Mouse (Mus musculus) lung, adult 2 months (tissue): ENCODE measurements around the gene Lamp1. TPM values are rescaled to one million over a fixed set of nuclear protein-coding genes. Genes with fewer than 3 reads are reported as not detected.

Experiments used
- DNase-seq: peaks from one replicate; pipeline ENCODE4 v3.0.0; 2022
- H3K4me1 ChIP-seq: fragments of 200-500 bp; 2 replicates; pipeline ENCODE4 v1.6.1; 2011; ENCODE audit warnings: low read length; ENCODE audit not compliant: control insufficient read depth, insufficient read depth
- H3K4me3 ChIP-seq: fragments of 200-500 bp; replicated peaks from 2 replicates; pipeline ENCODE3; 2011; ENCODE audit warnings: low read depth, mild to moderate bottlenecking, control low read depth, low read length; ENCODE audit errors: extremely low read depth
- CTCF ChIP-seq: fragments of 200-500 bp; IDR thresholded peaks from 2 replicates; pipeline ENCODE4 v1.5.1; 2011; ENCODE audit warnings: mild to moderate bottlenecking, low read length, control low read depth; ENCODE audit not compliant: insufficient read depth
- POLR2A ChIP-seq: fragments of 200-500 bp; IDR thresholded peaks from 2 replicates; pipeline ENCODE4 v1.6.1; 2011; ENCODE audit warnings: low read depth, mild to moderate bottlenecking, control low read depth, low read length, borderline replicate concordance; ENCODE audit errors: extremely low read depth
- WGBS: fragments of 180-500 bp; shearing (Covaris S2); methylation state at CpG from one replicate; pipeline ENCODE4 v1.1.7; 2018; 5-methylcytosine and 5-hydroxymethylcytosine counted together
- polyA plus RNA-seq: library from polyadenylated mRNA; depleted of rRNA; stranded (reverse); fragments of >200 nt; gene quantifications from 2 replicates; pipeline ENCODE4 v1.2.3, GENCODE M21; 2012

The Lamp1 gene
- polyA plus RNA-seq, 1 experiment, result 729 TPM

DNA sequence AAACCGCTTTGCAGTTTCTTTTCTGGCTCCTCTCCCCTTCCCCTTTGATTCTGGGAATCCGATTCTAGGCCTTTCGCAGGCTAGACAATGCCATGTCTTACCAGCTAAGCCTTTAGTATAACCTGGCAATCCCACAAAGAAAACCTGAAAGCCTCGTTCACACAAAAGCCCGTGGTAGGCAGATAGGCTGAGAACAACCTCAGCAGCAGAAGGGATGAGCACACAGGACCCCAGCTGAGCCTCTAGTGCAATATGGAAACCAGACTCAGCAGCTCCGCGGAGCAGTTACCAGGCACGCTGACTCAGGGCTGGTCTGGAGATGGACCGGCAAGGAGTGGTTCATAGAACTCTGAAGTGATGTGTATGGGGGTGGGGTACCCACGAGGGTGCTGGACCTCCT, 35.9 kb downstream of the Lamp1 start:
- no peak overlapping the region for H3K4me3 ChIP-seq
- TF ChIP-seq CTCF (no peak), POLR2A (no peak)
- DNase-seq, result no peak
- no peaks in the 10 kb centered on the region; the same call in none of the 2 replicates for H3K4me1 ChIP-seq
- WGBS, result 61% methylated on average over 10 of the region's 10 CpGs

DNA sequence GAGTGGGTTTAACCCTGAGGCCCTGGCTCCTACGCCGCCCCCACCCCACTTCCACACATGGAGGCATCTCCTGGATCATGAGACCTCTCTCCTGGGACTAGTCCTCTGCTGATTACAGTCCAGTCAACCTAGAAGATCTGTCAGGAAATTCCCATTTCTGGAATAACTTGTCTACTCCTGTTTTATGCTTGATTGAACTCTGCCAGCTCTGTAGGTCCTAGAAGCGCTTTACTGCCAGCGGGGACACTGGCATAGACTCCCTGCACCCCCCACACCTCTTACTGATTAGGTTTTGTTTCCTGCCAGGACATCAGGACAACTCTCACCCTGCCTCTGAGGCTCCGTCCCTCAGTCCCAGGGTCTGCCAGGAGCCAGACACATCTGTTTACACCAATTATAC, 38.5 kb downstream of the Lamp1 start:
- TF ChIP-seq CTCF, result no peak
- no peak for TF ChIP-seq POLR2A
- WGBS, result 92% methylated on average over 5 of the region's 5 CpGs
- Histone ChIP-seq H3K4me3 (no peak overlapping the region), H3K4me1 (no peaks in the 10 kb centered on the region; the same call in 1 of the 2 replicates)
- DNase-seq, result no peak

DNA sequence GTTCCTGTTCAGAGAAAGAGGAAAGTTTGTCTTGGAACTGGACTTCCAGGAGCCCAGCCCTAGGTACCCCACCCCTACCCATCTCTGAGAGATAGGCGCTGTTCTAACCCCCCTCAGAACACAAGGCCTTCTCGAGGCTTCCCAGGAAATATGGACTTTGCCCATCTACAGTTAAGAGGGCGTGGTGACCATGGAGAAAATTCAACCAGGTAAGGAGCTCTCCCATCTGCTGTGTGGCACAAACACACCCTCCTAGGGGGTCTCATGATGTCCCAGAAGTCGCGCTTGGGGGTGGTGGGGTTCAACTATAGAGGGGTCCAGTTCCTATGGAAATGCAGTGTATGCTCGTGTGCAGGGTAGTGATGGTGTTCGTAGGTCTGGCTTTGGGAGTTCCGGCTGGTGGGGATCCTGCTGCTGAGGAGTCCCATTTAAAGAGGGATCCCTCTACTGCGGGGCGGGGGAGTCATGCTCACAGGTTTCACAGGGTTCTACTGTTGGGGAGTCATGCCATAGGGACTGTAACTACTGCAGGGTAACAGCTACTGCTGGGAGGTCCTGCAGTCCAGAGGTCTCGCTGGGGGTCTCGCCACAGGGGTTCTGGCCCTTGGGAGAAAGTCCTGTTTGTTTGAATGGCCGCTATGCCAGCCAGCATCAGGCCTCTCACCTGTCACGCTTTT, 40.6 kb downstream of the Lamp1 start:
- Histone ChIP-seq H3K4me3 (peak overlapping the region; percentile 80), H3K4me1 (peaks cover 4% of the 10 kb centered on the region; the same call in 1 of the 2 replicates)
- no peak for DNase-seq
- 45% methylated on average over 14 of the region's 14 CpGs for WGBS
- TF ChIP-seq POLR2A, result no peak
- TF ChIP-seq CTCF, result no peak

DNA sequence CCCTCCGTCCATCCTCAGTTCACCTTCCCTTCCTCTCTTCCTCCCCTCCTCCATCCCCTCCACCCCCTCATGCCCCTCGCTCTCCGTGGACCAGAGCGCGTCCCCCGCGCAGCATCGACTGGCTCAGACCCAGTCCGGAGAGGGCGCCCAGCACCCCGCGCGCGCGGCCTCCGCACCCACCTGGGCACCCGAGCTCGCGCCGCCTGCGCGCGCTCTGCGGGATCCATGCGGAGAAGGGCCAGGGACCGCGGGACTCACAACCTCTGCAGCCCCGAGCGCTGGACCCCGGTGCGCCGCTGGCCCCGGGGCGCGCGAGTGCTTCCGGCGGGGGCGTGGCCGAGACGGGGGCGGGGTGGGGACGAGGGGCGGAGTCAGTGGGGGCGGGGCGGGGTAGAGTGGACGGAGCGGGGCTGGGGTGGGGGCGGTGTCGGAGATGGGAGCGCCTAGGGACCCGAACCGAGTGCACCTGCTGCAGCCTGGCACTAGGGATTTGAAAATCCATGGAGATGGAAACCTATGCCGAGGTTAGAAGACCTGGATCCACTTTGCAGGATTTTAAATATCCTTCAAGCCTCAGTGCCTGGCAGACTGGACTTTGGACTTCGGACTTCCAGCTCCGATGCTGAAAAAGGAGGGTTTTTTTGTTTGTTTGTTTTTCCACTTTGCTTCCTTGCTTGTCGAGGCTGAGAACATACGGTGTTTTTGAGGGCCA, 41.5 kb downstream of the Lamp1 start, which contains the start of gene Grtp1:
Grtp1 (minus strand) TSS at position 320 of the 712 bp plus-strand sequence.
- 2% methylated on average over 48 of the region's 58 CpGs for WGBS
- Histone ChIP-seq H3K4me1 (peaks cover 12% of the 10 kb centered on the region), H3K4me3 (peak within 1 kb of the TSS; percentile 80)
- TF ChIP-seq CTCF, result no peak
- no peak for TF ChIP-seq POLR2A
- DNase-seq, result peak; percentile 58

DNA sequence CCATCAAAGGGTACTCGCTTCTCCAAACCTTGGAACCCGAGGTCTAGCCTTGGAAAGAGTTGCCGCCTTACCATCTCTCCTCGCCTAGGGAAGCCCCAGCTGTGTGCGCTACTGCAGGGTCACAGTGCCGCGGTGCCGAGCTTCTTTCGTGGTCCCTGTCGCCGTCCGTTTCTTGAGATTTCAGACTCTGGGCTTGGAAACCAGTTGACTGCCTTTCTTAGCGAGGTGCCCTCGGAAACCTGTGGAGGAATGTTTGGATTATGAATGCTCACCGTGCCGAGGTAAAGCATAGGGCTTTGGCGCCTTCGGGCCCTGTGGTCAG, 42.0 kb downstream of the Lamp1 start:
- no peak for TF ChIP-seq CTCF
- TF ChIP-seq POLR2A, result no peak
- Histone ChIP-seq H3K4me1 (peaks cover 13% of the 10 kb centered on the region), H3K4me3 (peak overlapping the region; percentile 73)
- WGBS, result 2% methylated on average over 18 of the region's 18 CpGs
- no peak for DNase-seq

DNA sequence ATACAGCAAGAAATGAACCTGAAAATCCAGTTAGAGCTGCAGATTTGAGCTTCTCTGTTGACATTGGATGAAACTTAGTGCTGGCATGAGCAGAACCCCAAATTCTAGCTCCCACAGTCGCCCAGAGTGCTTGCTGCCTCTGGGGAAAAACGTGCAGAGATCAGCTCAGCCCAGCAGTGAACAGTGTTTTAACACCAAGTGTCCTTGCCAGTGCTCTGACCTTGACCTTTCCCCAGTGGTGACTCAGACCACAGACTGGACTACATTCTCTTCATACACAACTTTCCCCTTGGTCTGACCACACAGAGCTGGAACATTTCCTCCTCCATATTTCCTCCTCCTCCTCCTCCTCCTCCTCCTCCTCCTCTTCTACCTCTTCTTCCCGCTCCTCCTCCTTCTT, 43.1 kb downstream of the Lamp1 start:
- no peak for TF ChIP-seq POLR2A
- H3K4me3 ChIP-seq, result peak overlapping the region; percentile 31
- DNase-seq, result no peak
- H3K4me1 ChIP-seq, result peaks cover 13% of the 10 kb centered on the region
- 57% methylated on average over 3 of the region's 3 CpGs for WGBS

DNA sequence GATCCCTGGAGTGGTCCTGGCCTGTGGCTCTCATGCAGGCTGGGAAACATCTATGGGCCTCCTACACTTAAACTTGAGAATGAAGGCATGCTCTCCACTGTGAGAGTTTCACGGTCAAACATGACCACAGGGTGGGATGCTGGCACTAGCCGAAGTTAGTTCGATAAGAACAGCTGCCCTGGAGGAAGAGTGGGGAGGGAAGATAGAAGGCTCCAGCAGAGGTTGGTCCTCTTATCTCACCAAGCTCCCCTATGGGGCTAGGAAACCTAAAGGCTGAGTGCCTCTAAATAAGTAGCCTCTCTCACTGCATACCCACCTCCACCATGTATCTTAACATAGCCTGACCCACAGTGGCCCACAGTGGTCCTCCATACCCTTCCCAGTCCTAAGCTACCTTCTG, 43.8 kb downstream of the Lamp1 start:
- H3K4me3 ChIP-seq, result no peak overlapping the region
- WGBS, result 84% methylated on average over 3 of the region's 3 CpGs
- no peak for DNase-seq
- TF ChIP-seq CTCF, result no peak
- no peak for TF ChIP-seq POLR2A
- H3K4me1 ChIP-seq, result peaks cover 13% of the 10 kb centered on the region

DNA sequence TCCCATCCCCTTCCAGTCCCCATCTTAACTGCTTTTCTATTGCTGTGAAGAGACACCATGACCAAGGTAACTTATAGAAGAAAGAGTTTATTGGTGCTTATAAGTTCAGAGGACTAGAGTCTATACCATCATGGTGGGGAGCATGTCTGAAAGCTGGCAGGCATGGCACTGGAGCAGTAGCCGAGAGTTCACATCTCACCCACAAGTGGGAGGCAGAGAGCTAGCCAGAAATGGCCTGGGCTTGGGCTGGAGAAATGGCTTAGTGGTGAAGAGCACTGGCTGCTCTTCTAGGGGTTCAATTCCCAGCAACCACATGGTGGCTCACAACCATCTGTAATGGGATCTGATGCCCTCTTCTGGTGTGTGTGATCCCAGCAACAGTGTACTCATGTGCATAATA, 44.5 kb downstream of the Lamp1 start:
- H3K4me3 ChIP-seq, result no peak overlapping the region
- WGBS, result 75% methylated on average over 1 of the region's 1 CpGs
- H3K4me1 ChIP-seq, result peaks cover 13% of the 10 kb centered on the region
- DNase-seq, result no peak
- TF ChIP-seq POLR2A, result no peak
- TF ChIP-seq CTCF, result peak; percentile 49

DNA sequence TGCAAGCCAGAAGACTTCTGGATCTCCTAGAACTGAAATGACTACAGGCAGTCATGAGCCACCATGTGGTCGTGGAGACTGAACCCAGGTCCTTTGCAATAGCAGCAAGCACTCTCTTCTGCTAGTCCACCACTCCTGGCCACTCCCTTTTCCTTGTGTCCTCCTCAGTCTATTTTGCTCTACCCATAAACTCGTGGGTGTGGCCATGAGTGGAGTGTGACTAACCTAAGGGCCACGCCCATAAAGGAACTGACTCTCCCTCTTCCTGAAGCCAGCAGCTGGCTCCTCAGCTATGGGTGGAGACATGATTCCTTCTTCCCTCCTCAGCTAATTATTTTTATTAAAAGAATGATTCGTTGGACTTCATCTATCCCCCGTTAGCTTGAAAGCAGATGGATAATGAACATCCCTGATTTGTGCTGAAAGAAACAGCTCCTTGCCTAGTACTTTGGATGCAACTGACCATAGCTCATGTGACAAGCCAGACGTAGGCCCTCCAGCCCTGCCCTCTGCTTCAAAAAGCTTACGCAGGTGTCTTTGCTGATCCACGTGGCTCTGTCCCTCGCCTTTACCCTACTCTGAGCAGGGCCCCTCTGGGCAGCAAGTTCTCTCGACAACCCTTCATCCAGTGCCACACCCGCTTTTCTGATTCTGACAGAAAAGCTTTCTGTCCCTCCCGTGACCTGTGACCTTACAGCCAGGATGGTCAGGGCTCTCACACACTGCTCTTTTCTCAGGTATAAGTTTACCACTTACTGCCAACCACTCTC, 45.6 kb downstream of the Lamp1 start:
- no peak overlapping the region for H3K4me3 ChIP-seq
- TF ChIP-seq CTCF (no peak), POLR2A (no peak)
- WGBS, result 43% methylated on average over 12 of the region's 12 CpGs
- peaks cover 17% of the 10 kb centered on the region for H3K4me1 ChIP-seq
- DNase-seq, result no peak

DNA sequence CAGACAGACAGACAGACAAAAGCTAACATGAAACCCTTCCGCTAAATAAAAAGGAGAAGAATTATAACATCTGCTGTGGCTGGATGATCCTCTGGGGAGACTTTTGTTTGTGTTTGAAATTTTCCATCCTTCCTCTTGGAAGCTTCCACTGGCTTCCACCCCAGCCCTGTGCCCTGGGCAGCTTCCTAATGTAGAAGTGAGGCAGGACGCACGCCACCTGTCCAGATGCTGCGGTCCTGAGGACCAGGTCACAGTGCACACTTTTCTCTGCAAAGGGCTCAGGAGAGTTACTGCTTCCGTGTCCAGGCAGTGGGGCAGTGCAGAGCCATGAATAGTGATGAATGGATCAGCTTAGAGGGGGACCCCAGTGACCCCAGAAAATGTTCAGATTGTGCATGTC, 46.4 kb downstream of the Lamp1 start:
- Histone ChIP-seq H3K4me3 (no peak overlapping the region), H3K4me1 (peaks cover 19% of the 10 kb centered on the region)
- no peak for DNase-seq
- 60% methylated on average over 5 of the region's 5 CpGs for WGBS
- TF ChIP-seq POLR2A (no peak), CTCF (no peak)
